Mouse (Mus musculus): ENCODE results near the gene Sema3a. TPM values are rescaled to one million over a fixed set of nuclear protein-coding genes. Genes with fewer than 3 reads are reported as not detected.
A peak's percentile ranks its signal among the peaks of the same experiment; 100 is the strongest.

Gene Sema3a
- polyA plus RNA-seq (2016; fragmentation: Nextera tagmentation; extraction: Ambion mirVana): 28.2 and 33.6 TPM in 2 replicates

- no peak for DNase-seq (ENCODE audit: low spot score)
- 0 out of 2 replicates have a peak within 1 kb of the TSS, but pooled peaks have one; percentile 9 for H3K4me3 ChIP-seq
- H3K27ac ChIP-seq: no peak within 1 kb of the TSS; the same call in 1 of the 2 replicates
- H3K36me3 ChIP-seq: no peaks in the 10 kb centered on the region
- no peaks in the 10 kb centered on the region for H3K27me3 ChIP-seq (ENCODE audit: insufficient read depth, poor library complexity, severe bottlenecking)
- no peaks in the 10 kb centered on the region for H3K9me3 ChIP-seq
- H3K4me1 ChIP-seq: no peaks in the 10 kb centered on the region
- WGBS: 63% methylated on average over 13 of the region's 13 CpGs
Measured at GRCm38 (mm10) chr5:13125241-13125692, at the start of gene Sema3a. Gene Sema3a (plus strand): TSS chr5:13125414.

GRCm38 (mm10) chr5:13084777-13085439, 40.3 kb upstream of the Sema3a start:
- H3K4me1 ChIP-seq: no peaks in the 10 kb centered on the region

DNA sequence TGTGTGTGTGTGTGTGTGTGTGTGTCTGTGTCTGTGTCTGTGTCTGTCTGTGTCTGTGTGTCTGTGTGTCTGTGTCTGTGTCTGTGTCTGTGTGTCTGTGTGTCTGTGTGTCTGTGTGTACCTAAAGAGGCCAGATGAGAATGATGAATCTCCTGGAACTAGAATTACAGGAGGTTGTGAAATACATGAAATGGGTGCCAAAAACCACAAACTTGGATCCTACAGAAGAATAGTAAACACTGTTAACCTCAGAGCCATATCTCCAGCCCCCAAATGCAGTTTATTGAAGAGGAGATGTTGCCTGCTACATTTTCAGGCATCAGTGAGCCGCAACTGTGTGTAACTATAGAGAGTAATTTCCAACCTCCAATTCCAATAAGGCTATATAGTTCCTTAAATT, 34.8 kb upstream of the Sema3a start:
- H3K4me1 ChIP-seq: no peaks in the 10 kb centered on the region
- no peaks in the 10 kb centered on the region for H3K9me3 ChIP-seq
- H3K4me3 ChIP-seq: no peak overlapping the region
- no peaks in the 10 kb centered on the region for H3K27me3 ChIP-seq (ENCODE audit: insufficient read depth, poor library complexity, severe bottlenecking)
- 81% methylated on average over 1 of the region's 1 CpGs for WGBS
- no peaks in the 10 kb centered on the region for H3K36me3 ChIP-seq
- H3K27ac ChIP-seq: no peak overlapping the region
- no peak for DNase-seq (ENCODE audit: low spot score)

More at GRCm38 (mm10) chr5:13084777-13085439, 40.3 kb upstream of the Sema3a start:
- 79% methylated on average over 6 of the region's 6 CpGs for WGBS
- Histone ChIP-seq H3K9me3 (no peaks in the 10 kb centered on the region), H3K27me3 (ENCODE audit: insufficient read depth, poor library complexity, severe bottlenecking) (no peaks in the 10 kb centered on the region), H3K27ac (no peak overlapping the region), H3K4me3 (no peak overlapping the region), H3K36me3 (no peaks in the 10 kb centered on the region)
- DNase-seq (ENCODE audit: low spot score): no peak

DNA sequence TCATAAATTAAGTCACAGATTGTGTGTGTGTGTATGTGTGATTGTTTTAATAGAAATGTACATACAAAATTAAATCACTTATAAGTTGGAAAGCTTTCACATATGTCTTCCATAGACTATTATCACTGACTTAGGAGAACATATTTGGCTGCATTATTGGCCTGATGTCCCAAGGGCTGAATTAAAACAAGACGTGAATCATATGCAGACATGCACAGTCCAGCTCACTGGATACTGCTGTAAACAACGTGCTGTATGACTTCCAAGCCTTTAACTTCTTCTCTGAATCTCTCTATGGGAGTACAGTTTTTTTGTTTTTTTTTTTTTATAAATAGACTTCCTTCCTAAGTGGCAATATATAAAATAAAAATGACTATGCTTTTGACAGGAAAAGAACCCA, 15.7 kb upstream of the Sema3a start:
- no peak for DNase-seq (ENCODE audit: low spot score)
- 80% methylated on average over 2 of the region's 2 CpGs for WGBS

DNA sequence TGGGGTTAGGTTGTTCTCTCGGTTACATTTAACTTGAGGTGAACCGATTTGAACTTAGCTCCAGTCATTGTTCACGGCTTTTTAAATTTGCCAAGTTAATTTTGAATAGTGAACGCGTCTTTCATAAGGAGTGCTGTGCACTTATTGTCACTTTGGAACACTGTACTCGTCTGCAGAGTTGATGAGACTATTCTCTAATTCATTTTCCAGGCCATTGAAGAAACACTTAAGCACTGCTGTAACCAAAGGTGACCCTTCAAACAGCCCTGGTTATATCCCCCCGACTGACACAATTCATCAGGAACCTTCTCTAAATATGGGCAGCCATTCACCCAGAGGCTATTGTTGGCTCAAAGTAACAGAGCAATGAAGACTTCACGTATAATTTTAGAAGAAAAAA, 8.0 kb upstream of the Sema3a start:
- Histone ChIP-seq H3K4me1 (no peaks in the 10 kb centered on the region; the same call in 1 of the 2 replicates), H3K4me3 (no peak overlapping the region), H3K27me3 (ENCODE audit: insufficient read depth, poor library complexity, severe bottlenecking) (no peaks in the 10 kb centered on the region), H3K9me3 (no peaks in the 10 kb centered on the region), H3K27ac (no peak overlapping the region), H3K36me3 (no peaks in the 10 kb centered on the region)
- DNase-seq (ENCODE audit: low spot score): no peak
- 81% methylated on average over 8 of the region's 8 CpGs for whole genome bisulfite sequencing

More for the DNA sequence above, 15.7 kb upstream of the Sema3a start:
- H3K27me3 ChIP-seq (ENCODE audit: insufficient read depth, poor library complexity, severe bottlenecking): no peaks in the 10 kb centered on the region
- no peaks in the 10 kb centered on the region for H3K4me1 ChIP-seq
- no peak overlapping the region for H3K4me3 ChIP-seq
- no peaks in the 10 kb centered on the region for H3K9me3 ChIP-seq
- no peak overlapping the region for H3K27ac ChIP-seq
- H3K36me3 ChIP-seq: no peaks in the 10 kb centered on the region

- Histone ChIP-seq H3K4me3 (0 out of 2 replicates have a peak overlapping the region, but pooled peaks have one; percentile 9), H3K27me3 (ENCODE audit: insufficient read depth, poor library complexity, severe bottlenecking) (no peaks in the 10 kb centered on the region), H3K4me1 (no peaks in the 10 kb centered on the region), H3K27ac (no peak overlapping the region; the same call in 1 of the 2 replicates), H3K36me3 (no peaks in the 10 kb centered on the region), H3K9me3 (no peaks in the 10 kb centered on the region)
- WGBS: 75% methylated on average over 9 of the region's 9 CpGs
- DNase-seq (ENCODE audit: low spot score): no peak
Measured at GRCm38 (mm10) chr5:13125757-13126156, 543 bp downstream of the Sema3a start.

DNA sequence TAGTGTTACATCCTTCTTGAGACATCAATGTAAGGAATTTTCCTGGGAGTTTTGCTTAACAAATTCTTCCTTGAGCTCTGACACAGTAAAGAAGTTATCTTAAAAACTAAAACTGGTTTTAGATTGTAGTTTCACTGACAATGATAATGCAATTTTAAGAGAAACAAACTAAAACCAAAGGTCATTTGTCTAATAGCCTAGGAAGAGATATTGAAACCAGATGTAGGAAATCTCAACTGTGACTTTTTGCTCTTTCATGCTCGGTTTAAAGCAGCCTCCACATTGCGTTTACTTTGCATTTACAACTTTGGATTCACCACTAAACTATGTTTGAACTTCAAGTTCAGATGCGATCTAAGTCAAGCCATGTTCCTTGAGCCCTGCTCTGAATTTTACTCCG, 982 bp downstream of the Sema3a start:
- DNase-seq (ENCODE audit: low spot score): no peak
- 73% methylated on average over 4 of the region's 4 CpGs for WGBS
- Histone ChIP-seq H3K4me1 (no peaks in the 10 kb centered on the region), H3K27ac (no peak overlapping the region), H3K4me3 (no peak overlapping the region), H3K27me3 (ENCODE audit: insufficient read depth, poor library complexity, severe bottlenecking) (no peaks in the 10 kb centered on the region), H3K36me3 (no peaks in the 10 kb centered on the region), H3K9me3 (no peaks in the 10 kb centered on the region)

GRCm38 (mm10) chr5:13127121-13127520, 1.9 kb downstream of the Sema3a start:
- DNase-seq (ENCODE audit: low spot score): no peak
- H3K4me1 ChIP-seq: no peaks in the 10 kb centered on the region
- H3K4me3 ChIP-seq: no peak overlapping the region
- WGBS: 80% methylated on average over 3 of the region's 3 CpGs
- H3K36me3 ChIP-seq: no peaks in the 10 kb centered on the region
- no peaks in the 10 kb centered on the region for H3K27me3 ChIP-seq (ENCODE audit: insufficient read depth, poor library complexity, severe bottlenecking)
- H3K27ac ChIP-seq: no peak overlapping the region
- H3K9me3 ChIP-seq: no peaks in the 10 kb centered on the region

- 71% methylated on average over 7 of the region's 7 CpGs for WGBS
- DNase-seq (ENCODE audit: low spot score): no peak
- Histone ChIP-seq H3K4me3 (no peak overlapping the region), H3K36me3 (no peaks in the 10 kb centered on the region), H3K4me1 (0 out of 2 replicates have a peak, but pooled peaks cover 3% of the 10 kb centered on the region), H3K9me3 (no peaks in the 10 kb centered on the region), H3K27ac (no peak overlapping the region), H3K27me3 (ENCODE audit: insufficient read depth, poor library complexity, severe bottlenecking) (no peaks in the 10 kb centered on the region)
Measured at GRCm38 (mm10) chr5:13144733-13145457, 19.7 kb downstream of the Sema3a start.

DNA sequence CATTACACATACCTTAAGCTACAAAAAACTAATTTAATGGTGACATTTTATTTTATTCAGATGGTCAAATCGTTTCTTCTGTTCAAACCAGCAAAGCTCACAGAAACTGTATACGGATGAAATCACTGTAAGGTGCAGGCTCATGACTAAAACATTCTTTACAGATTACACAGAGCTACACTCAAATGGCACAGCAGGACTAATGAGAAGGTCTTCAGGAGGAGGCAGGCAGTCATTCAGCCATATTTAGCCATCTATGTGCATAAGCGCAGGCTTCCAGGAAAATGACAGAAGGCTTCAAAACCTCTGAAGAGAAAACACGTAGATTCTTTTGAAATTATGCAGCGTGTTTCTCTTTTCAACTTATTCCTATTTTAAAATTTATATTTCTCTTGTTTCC, 24.7 kb downstream of the Sema3a start:
- no peak overlapping the region for H3K4me3 ChIP-seq
- H3K4me1 ChIP-seq: no peaks in the 10 kb centered on the region
- WGBS: 82% methylated on average over 5 of the region's 5 CpGs
- no peaks in the 10 kb centered on the region for H3K9me3 ChIP-seq
- no peaks in the 10 kb centered on the region for H3K27me3 ChIP-seq (ENCODE audit: insufficient read depth, poor library complexity, severe bottlenecking)
- DNase-seq (ENCODE audit: low spot score): no peak
- H3K36me3 ChIP-seq: no peaks in the 10 kb centered on the region
- no peak overlapping the region for H3K27ac ChIP-seq

GRCm38 (mm10) chr5:13151002-13151401, 25.8 kb downstream of the Sema3a start:
- no peak overlapping the region for H3K27ac ChIP-seq
- WGBS: 80% methylated on average over 2 of the region's 2 CpGs
- no peak overlapping the region for H3K4me3 ChIP-seq

DNA sequence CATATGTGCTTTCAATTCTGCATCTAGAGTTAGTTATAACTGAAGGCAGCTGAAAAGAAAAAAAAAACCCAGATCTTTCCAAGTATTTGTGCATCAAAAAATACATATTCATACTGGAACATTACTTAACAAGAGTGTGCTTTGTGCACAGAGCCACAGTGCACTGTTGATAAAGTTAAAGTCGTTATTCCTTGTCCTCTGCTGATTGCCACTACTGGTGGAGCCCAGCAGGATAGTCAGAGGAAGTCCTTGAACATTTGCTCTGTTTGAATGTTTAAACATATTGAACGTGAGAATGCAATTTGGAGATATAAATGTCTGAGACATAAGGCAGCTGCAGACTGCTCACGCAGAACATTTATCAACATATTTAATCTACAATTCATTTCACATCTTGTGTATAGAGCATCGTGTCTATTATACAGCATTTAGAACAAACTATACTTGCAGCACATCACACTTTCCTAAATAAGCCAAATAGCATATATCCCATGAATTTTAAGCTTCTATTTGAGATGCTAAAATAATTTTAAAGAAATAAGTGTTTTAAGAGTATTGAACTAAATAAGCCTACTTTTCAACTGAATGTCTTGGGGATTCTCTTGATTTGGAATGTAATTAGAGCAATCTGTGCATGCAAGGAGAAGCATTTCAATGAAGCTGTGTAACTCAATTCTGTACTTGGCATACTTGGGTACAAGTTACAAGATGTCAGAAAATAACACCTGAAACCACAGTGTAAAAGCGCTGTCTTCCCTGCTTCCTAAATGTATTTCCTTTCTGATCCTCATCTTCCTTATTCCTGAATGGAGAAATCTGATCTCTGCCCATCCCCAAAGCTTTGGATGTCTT, 32.8 kb downstream of the Sema3a start:
- Histone ChIP-seq H3K27ac (no peak overlapping the region), H3K36me3 (no peaks in the 10 kb centered on the region), H3K9me3 (no peaks in the 10 kb centered on the region), H3K27me3 (ENCODE audit: insufficient read depth, poor library complexity, severe bottlenecking) (no peaks in the 10 kb centered on the region), H3K4me3 (no peak overlapping the region), H3K4me1 (no peaks in the 10 kb centered on the region)
- DNase-seq (ENCODE audit: low spot score): no peak
- WGBS: 72% methylated on average over 5 of the region's 5 CpGs

More at GRCm38 (mm10) chr5:13151002-13151401, 25.8 kb downstream of the Sema3a start:
- no peaks in the 10 kb centered on the region for H3K27me3 ChIP-seq (ENCODE audit: insufficient read depth, poor library complexity, severe bottlenecking)
- H3K4me1 ChIP-seq: no peaks in the 10 kb centered on the region
- no peaks in the 10 kb centered on the region for H3K36me3 ChIP-seq
- H3K9me3 ChIP-seq: no peaks in the 10 kb centered on the region
- DNase-seq (ENCODE audit: low spot score): no peak

Data from heart, embryonic 10.5 days (tissue).